Mouse (Mus musculus): ENCODE results near the gene Dip2c. TPM values are rescaled to one million over a fixed set of nuclear protein-coding genes. Genes with fewer than 3 reads are reported as not detected.

Gene Dip2c
- total and polyA plus RNA-seq, 2 experiments from 2014 or later, result 7.1 to 63.6 TPM

DNA sequence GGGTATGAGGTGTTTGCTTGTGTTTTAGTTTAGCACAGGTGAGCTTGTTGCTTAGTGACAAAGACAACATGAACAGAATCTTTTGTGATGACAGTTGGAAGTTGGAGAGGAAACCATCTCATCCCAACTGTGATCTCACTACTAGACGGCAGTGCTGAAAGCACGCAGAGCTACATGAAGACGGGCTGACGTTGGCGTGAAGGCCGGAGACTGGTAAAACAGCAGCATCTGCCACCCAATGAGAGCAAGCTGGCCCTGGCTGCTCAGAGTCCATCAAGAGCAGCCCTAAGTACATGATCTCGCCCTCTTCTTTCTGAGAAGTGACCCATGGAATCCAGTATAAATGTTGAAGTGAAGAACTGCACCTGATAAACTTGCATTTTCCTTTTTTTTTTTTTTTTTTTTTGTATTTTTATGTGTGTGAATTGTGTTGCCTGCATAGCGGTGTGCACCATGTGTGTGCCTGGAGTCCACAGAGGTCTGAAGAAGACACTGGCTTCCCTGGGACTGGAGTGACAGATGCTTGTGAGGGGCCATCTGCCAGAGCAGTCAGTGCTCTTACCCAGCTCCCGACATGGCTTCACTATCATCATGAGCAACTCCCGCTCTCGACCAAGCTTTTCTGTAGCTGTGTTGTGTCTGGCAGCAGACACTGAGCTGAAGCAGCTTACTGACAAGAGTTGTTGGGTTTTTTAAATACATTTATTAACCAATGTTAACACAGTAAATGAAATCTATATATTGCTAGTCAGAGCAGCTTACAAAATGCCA lies 408.0 kb downstream of the Dip2c start:
- H3K36me3 ChIP-seq (replicated peaks; ENCODE audit: control insufficient read depth, insufficient read depth, low read length), result peaks cover 82% of the 10 kb centered on the region
- H3K9me3 ChIP-seq (replicated peaks; ENCODE audit: control insufficient read depth, low read length), result no peaks in the 10 kb centered on the region
- no peak overlapping the region for H3K4me2 ChIP-seq (ENCODE audit: low read depth, low read length)
- no peaks in the 10 kb centered on the region for H3K27me3 ChIP-seq (ENCODE audit: control insufficient read depth, insufficient read depth, low read length)
- no peaks in the 10 kb centered on the region for H3K4me1 ChIP-seq (ENCODE audit: control insufficient read depth, insufficient read depth)
- ATAC-seq (ENCODE audit: insufficient read depth, low read depth), result no peak
- H3K27ac ChIP-seq (ENCODE audit: low read depth), result no peak overlapping the region
- TF ChIP-seq CTCF (IDR thresholded peaks at IDR 0.05; ENCODE audit: low read depth) (no peak), EP300 (IDR thresholded peaks at IDR 0.05; ENCODE audit: low read depth) (no peak)
- 86% methylated on average over 11 of the region's 11 CpGs for WGBS
- H3K4me3 ChIP-seq (ENCODE audit: low read depth, low read length), result no peak overlapping the region
- no peak overlapping the region for H3K9ac ChIP-seq (replicated peaks; ENCODE audit: low read depth, low read length)
- no peak for DNase-seq (ENCODE audit: low spot score)

DNA sequence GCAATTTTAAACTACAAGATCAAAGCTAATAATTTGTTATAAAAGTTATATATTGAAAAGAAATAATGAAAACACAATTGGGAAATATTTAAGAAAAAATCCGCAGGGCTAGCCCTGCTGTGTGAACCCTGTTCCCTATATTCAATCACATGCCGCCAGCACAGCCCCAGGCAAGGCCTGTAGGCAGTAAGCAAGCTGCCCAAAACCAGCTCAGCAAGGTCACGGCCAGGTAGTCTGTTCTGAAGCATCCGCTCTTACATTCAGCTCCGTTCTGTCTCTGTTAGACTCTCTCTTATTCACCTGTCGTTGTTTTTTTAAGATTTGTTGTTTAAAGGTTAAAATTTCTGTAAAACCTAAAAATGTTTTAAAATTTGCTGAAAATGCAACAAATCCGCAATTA lies 409.9 kb downstream of the Dip2c start:
- Histone ChIP-seq H3K27me3 (ENCODE audit: control insufficient read depth, insufficient read depth, low read length) (no peaks in the 10 kb centered on the region), H3K36me3 (replicated peaks; ENCODE audit: control insufficient read depth, insufficient read depth, low read length) (peaks cover 95% of the 10 kb centered on the region), H3K27ac (ENCODE audit: low read depth) (no peak overlapping the region), H3K9ac (replicated peaks; ENCODE audit: low read depth, low read length) (no peak overlapping the region), H3K4me2 (ENCODE audit: low read depth, low read length) (no peak overlapping the region), H3K9me3 (replicated peaks; ENCODE audit: control insufficient read depth, low read length) (no peaks in the 10 kb centered on the region), H3K4me3 (ENCODE audit: low read depth, low read length) (no peak overlapping the region), H3K4me1 (ENCODE audit: control insufficient read depth, insufficient read depth) (no peaks in the 10 kb centered on the region)
- no peak for DNase-seq (ENCODE audit: low spot score)
- TF ChIP-seq EP300 (IDR thresholded peaks at IDR 0.05; ENCODE audit: low read depth) (no peak), CTCF (IDR thresholded peaks at IDR 0.05; ENCODE audit: low read depth) (no peak)
- 93% methylated on average over 7 of the region's 7 CpGs for WGBS
- ATAC-seq (ENCODE audit: insufficient read depth, low read depth), result no peak

DNA sequence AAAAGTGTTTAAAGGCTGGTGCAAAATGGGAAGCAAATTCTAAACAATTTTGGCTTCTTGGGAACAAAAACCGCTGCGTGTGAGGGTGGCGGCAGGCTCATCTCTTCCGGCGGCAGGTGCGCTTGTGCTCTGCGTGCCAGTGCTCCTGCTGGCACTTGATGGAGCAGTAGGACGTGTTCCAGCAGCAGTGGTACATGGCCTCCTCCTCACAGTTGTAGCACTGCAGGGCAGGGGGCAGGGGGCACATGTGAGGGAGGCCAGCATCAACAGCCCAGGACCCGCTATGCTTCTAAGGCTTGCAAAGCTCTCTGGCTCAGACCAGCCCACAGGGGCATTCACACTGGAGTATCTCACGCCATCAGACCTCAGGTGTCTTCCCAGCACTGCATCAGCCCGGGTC lies 410.4 kb downstream of the Dip2c start:
- Histone ChIP-seq H3K4me1 (ENCODE audit: control insufficient read depth, insufficient read depth) (no peaks in the 10 kb centered on the region), H3K27ac (ENCODE audit: low read depth) (no peak overlapping the region)
- no peak; the same call in 1 of the 2 replicates for ATAC-seq (ENCODE audit: insufficient read depth, low read depth)

DNA sequence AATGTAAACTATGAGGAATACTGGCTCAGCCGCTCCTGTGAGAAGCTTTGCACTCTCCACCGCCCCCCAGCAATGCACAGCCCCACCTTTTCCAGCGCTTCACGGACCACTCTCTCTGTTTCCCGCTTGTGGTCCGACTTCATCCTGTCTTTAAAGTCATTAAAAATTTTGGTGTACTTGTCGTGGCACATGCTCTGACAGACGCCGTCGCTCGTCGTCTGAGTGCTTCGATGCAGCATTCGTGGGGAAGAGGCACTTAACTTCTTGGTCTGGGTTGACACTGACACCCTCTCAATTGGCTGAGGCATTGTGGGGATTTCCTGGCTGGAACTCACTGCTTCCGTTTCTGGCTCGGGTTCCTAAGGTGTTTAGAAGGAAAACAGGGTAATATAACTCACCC lies 413.0 kb downstream of the Dip2c start:
- TF ChIP-seq CTCF (IDR thresholded peaks at IDR 0.05; ENCODE audit: low read depth) (no peak), EP300 (IDR thresholded peaks at IDR 0.05; ENCODE audit: low read depth) (no peak)
- 83% methylated on average over 16 of the region's 16 CpGs for WGBS
- H3K27me3 ChIP-seq (ENCODE audit: control insufficient read depth, insufficient read depth, low read length), result no peaks in the 10 kb centered on the region
- H3K4me3 ChIP-seq (ENCODE audit: low read depth, low read length), result no peak overlapping the region
- peaks cover 88% of the 10 kb centered on the region for H3K36me3 ChIP-seq (replicated peaks; ENCODE audit: control insufficient read depth, insufficient read depth, low read length)
- H3K9ac ChIP-seq (replicated peaks; ENCODE audit: low read depth, low read length), result no peak overlapping the region
- H3K4me2 ChIP-seq (ENCODE audit: low read depth, low read length), result no peak overlapping the region
- H3K4me1 ChIP-seq (ENCODE audit: control insufficient read depth, insufficient read depth), result no peaks in the 10 kb centered on the region
- no peak overlapping the region for H3K27ac ChIP-seq (ENCODE audit: low read depth)
- H3K9me3 ChIP-seq (replicated peaks; ENCODE audit: control insufficient read depth, low read length), result no peaks in the 10 kb centered on the region
- DNase-seq (ENCODE audit: low spot score) (no peak), ATAC-seq (ENCODE audit: insufficient read depth, low read depth) (no peak)

More for the DNA sequence above, 410.4 kb downstream of the Dip2c start:
- Histone ChIP-seq H3K36me3 (replicated peaks; ENCODE audit: control insufficient read depth, insufficient read depth, low read length) (peaks cover 93% of the 10 kb centered on the region), H3K9me3 (replicated peaks; ENCODE audit: control insufficient read depth, low read length) (no peaks in the 10 kb centered on the region), H3K4me3 (ENCODE audit: low read depth, low read length) (no peak overlapping the region), H3K4me2 (ENCODE audit: low read depth, low read length) (no peak overlapping the region), H3K27me3 (ENCODE audit: control insufficient read depth, insufficient read depth, low read length) (no peaks in the 10 kb centered on the region), H3K9ac (replicated peaks; ENCODE audit: low read depth, low read length) (no peak overlapping the region)
- no peak for TF ChIP-seq EP300 (IDR thresholded peaks at IDR 0.05; ENCODE audit: low read depth)
- no peak for TF ChIP-seq CTCF (IDR thresholded peaks at IDR 0.05; ENCODE audit: low read depth)
- DNase-seq (ENCODE audit: low spot score), result no peak
- WGBS, result 85% methylated on average over 11 of the region's 11 CpGs

DNA sequence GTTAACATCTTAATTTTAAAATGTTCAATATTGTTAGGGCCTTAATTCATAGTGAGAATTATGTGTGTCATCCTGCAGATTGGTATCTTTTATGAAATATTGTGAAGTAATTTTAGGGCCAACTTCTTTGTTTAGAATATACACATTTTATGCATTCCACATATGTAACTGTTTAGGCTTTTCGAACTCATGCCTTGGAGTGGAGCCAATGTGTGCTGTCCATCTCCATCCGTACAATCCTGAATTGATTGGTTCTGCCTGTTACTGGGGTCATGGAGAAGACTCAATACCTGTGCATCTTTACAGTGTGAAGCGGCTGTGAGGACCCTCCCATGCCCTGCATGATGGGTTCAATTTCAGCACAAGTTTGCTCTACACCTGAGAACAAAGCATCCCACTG lies 416.5 kb downstream of the Dip2c start:
- Histone ChIP-seq H3K9me3 (replicated peaks; ENCODE audit: control insufficient read depth, low read length) (no peaks in the 10 kb centered on the region), H3K4me1 (ENCODE audit: control insufficient read depth, insufficient read depth) (no peaks in the 10 kb centered on the region), H3K4me3 (ENCODE audit: low read depth, low read length) (no peak overlapping the region), H3K4me2 (ENCODE audit: low read depth, low read length) (no peak overlapping the region), H3K36me3 (replicated peaks; ENCODE audit: control insufficient read depth, insufficient read depth, low read length) (peaks cover 87% of the 10 kb centered on the region), H3K27me3 (ENCODE audit: control insufficient read depth, insufficient read depth, low read length) (no peaks in the 10 kb centered on the region), H3K9ac (replicated peaks; ENCODE audit: low read depth, low read length) (no peak overlapping the region), H3K27ac (ENCODE audit: low read depth) (no peak overlapping the region)
- whole genome bisulfite sequencing, result 89% methylated on average over 3 of the region's 3 CpGs
- no peak for ATAC-seq (ENCODE audit: insufficient read depth, low read depth)
- DNase-seq (ENCODE audit: low spot score), result no peak
- TF ChIP-seq EP300 (IDR thresholded peaks at IDR 0.05; ENCODE audit: low read depth), result no peak

DNA sequence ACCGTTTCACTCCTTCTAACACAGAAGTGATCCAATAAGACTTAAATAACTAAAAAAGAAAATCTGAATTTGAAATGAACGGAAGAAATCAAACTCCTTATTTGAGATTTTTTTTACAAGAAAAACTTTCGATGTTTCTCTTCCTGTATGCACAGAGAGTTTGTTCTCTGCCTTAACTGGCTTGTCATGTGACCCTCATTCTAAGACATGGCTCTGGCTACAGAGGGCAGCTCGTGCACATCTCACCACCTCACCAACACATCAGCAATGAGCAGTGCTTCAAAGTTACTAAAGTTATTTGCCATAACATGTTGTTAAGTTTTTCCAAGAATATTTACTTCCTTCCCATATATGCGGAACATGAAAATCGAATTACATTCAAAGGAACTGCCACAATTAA lies 418.3 kb downstream of the Dip2c start:
- Histone ChIP-seq H3K4me2 (ENCODE audit: low read depth, low read length) (no peak overlapping the region), H3K36me3 (replicated peaks; ENCODE audit: control insufficient read depth, insufficient read depth, low read length) (peaks cover 74% of the 10 kb centered on the region), H3K27ac (ENCODE audit: low read depth) (no peak overlapping the region), H3K9ac (replicated peaks; ENCODE audit: low read depth, low read length) (no peak overlapping the region), H3K27me3 (ENCODE audit: control insufficient read depth, insufficient read depth, low read length) (no peaks in the 10 kb centered on the region), H3K4me3 (ENCODE audit: low read depth, low read length) (no peak overlapping the region), H3K4me1 (ENCODE audit: control insufficient read depth, insufficient read depth) (no peaks in the 10 kb centered on the region), H3K9me3 (replicated peaks; ENCODE audit: control insufficient read depth, low read length) (no peaks in the 10 kb centered on the region)
- 86% methylated on average over 6 of the region's 6 CpGs for WGBS
- DNase-seq (ENCODE audit: low spot score), result no peak
- TF ChIP-seq CTCF (IDR thresholded peaks at IDR 0.05; ENCODE audit: low read depth) (no peak), EP300 (IDR thresholded peaks at IDR 0.05; ENCODE audit: low read depth) (no peak)
- no peak for ATAC-seq (ENCODE audit: insufficient read depth, low read depth)

Measured in heart, postnatal 0 days (tissue).